Mouse (Mus musculus) brain, embryonic 14.5 days (tissue): ENCODE results near the gene Rnf182. TPM values are rescaled to one million over a fixed set of nuclear protein-coding genes. Genes with fewer than 3 reads are reported as not detected.

Source experiments
- DNase-seq: peaks from one replicate; pipeline ENCODE4 v3.0.0-alpha.2; 2011; ENCODE audit warnings: low read depth
- CTCF ChIP-seq: fragments of 200-500 bp; IDR thresholded peaks from 2 replicates; pipeline ENCODE4 v1.5.1; 2012; ENCODE audit warnings: inconsistent platforms, mild to moderate bottlenecking, moderate library complexity, borderline replicate concordance; ENCODE audit not compliant: insufficient read depth, insufficient read length; ENCODE audit errors: extremely low read depth
- POLR2A ChIP-seq: fragments of 200-500 bp; IDR thresholded peaks from 2 replicates; pipeline ENCODE4 v1.6.1; 2012; ENCODE audit warnings: mild to moderate bottlenecking, inconsistent platforms, borderline replicate concordance; ENCODE audit not compliant: poor library complexity, insufficient read depth, insufficient read length, severe bottlenecking; ENCODE audit errors: extremely low read depth
- polyA plus RNA-seq: library from polyadenylated mRNA; depleted of rRNA; stranded (reverse); fragments of >200 nt; gene quantifications from 2 replicates; pipeline ENCODE4 v1.2.3, GENCODE M21; 2012

Gene Rnf182
- polyA plus RNA-seq, 1 experiment = 26.8 TPM

- DNase-seq = no peak
- no peak for TF ChIP-seq POLR2A
- TF ChIP-seq CTCF = no peak
Measured at GRCm38 (mm10) chr13:43614667-43615066, 843 bp upstream of the Rnf182 start.

GRCm38 (mm10) chr13:43615194-43615576 lies 325 bp upstream of the Rnf182 start:
- TF ChIP-seq CTCF (no peak), POLR2A (no peak)
- no peak for DNase-seq

- TF ChIP-seq CTCF (no peak), POLR2A (no peak)
- DNase-seq = peak; percentile 59
Measured at GRCm38 (mm10) chr13:43616551-43616950, 1.0 kb downstream of the Rnf182 start.

GRCm38 (mm10) chr13:43619550-43620175 lies 4.2 kb downstream of the Rnf182 start:
- TF ChIP-seq CTCF (no peak), POLR2A (no peak)
- no peak for DNase-seq

GRCm38 (mm10) chr13:43627922-43628321 lies 12.4 kb downstream of the Rnf182 start:
- TF ChIP-seq POLR2A (no peak), CTCF (no peak)
- DNase-seq = no peak

GRCm38 (mm10) chr13:43629785-43630184 lies 14.3 kb downstream of the Rnf182 start:
- DNase-seq = no peak
- TF ChIP-seq CTCF (no peak), POLR2A (no peak)

- TF ChIP-seq POLR2A = no peak
- no peak for TF ChIP-seq CTCF
- DNase-seq = no peak
Measured at GRCm38 (mm10) chr13:43631266-43631665, 15.8 kb downstream of the Rnf182 start.

- TF ChIP-seq CTCF (no peak), POLR2A (no peak)
- DNase-seq = no peak
Measured at GRCm38 (mm10) chr13:43633024-43633423, 17.5 kb downstream of the Rnf182 start.

- peak; percentile 59 for DNase-seq
- TF ChIP-seq POLR2A (no peak), CTCF (no peak)
Measured at GRCm38 (mm10) chr13:43637720-43638119, 22.2 kb downstream of the Rnf182 start.

- no peak for TF ChIP-seq POLR2A
- no peak for TF ChIP-seq CTCF
- DNase-seq = no peak
Measured at GRCm38 (mm10) chr13:43644991-43645390, 29.5 kb downstream of the Rnf182 start.

GRCm38 (mm10) chr13:43648556-43648955 lies 33.0 kb downstream of the Rnf182 start:
- DNase-seq = peak; percentile 51
- TF ChIP-seq POLR2A (no peak), CTCF (no peak)

- TF ChIP-seq POLR2A (no peak), CTCF (no peak)
- DNase-seq = no peak
Measured at GRCm38 (mm10) chr13:43651277-43651676, 35.8 kb downstream of the Rnf182 start.
